Mouse (Mus musculus) stomach, embryonic 16.5 days (tissue): ENCODE results near the gene Col18a1. TPM values are rescaled to one million over a fixed set of nuclear protein-coding genes. Genes with fewer than 3 reads are reported as not detected.

ENCODE experiments used
- ATAC-seq: fragments of 200-750 bp; cut with Nextera tagmentation; 2 replicates; pipeline ENCODE4 v1.8.0; 2017; ENCODE audit warnings: moderate number of reproducible peaks, moderate TSS enrichment; ENCODE audit not compliant: insufficient read depth, low FRiP score
- H3K27ac ChIP-seq: fragments of 300-500 bp; sonication (generic); 2 replicates; pipeline ENCODE4 v1.5.1; 2014; ENCODE audit warnings: low read length
- H3K27me3 ChIP-seq: fragments of 300-500 bp; sonication (generic); 2 replicates; pipeline ENCODE4 v1.6.1; 2014; ENCODE audit warnings: low read length, control low read depth, mixed read lengths; ENCODE audit not compliant: control insufficient read depth, insufficient read depth
- H3K36me3 ChIP-seq: fragments of 300-500 bp; sonication (generic); 2 replicates; pipeline ENCODE4 v1.6.1; 2014; ENCODE audit warnings: low read length; ENCODE audit not compliant: control insufficient read depth, insufficient read depth
- H3K4me1 ChIP-seq: fragments of 300-500 bp; sonication (generic); 2 replicates; pipeline ENCODE4 v1.6.1; 2014; ENCODE audit warnings: low read length, control low read depth, mixed read lengths; ENCODE audit not compliant: control insufficient read depth, insufficient read depth
- H3K4me2 ChIP-seq: fragments of 300-500 bp; sonication (generic); 2 replicates; pipeline ENCODE4 v1.6.1; 2014; ENCODE audit warnings: low read depth, low read length, mixed read lengths
- H3K4me3 ChIP-seq: fragments of 300-500 bp; sonication (generic); replicated peaks from 2 replicates; pipeline ENCODE4 v1.5.1; 2014; ENCODE audit warnings: mild to moderate bottlenecking, low read length
- H3K9ac ChIP-seq: fragments of 300-500 bp; sonication (generic); 2 replicates; pipeline ENCODE4 v1.6.1; 2014; ENCODE audit warnings: low read length
- H3K9me3 ChIP-seq: fragments of 300-500 bp; sonication (generic); replicated peaks from 2 replicates; pipeline ENCODE4 v1.6.1; 2016; ENCODE audit warnings: low read length, control low read depth; ENCODE audit not compliant: control insufficient read depth
- WGBS: fragments of 180-500 bp; shearing (Covaris S2); extraction: QIAGEN DNeasy Blood & Tissue Kit; methylation state at CpG from one replicate; pipeline ENCODE4 v1.1.7; 2014; 5-methylcytosine and 5-hydroxymethylcytosine counted together
- polyA plus RNA-seq: library from polyadenylated mRNA; unstranded; fragments of >200 nt; fragmentation: Nextera tagmentation; extraction: Ambion mirVana; gene quantifications from 2 replicates; pipeline ENCODE4 v1.2.1, GENCODE M21; 2015

The Col18a1 gene
- polyA plus RNA-seq, 1 experiment from 2014 or later, result 82.2 TPM

GRCm38 (mm10) chr10:77206134-77206533, 39.8 kb upstream of the Col18a1 start:
- no peaks in the 10 kb centered on the region for H3K9me3 ChIP-seq
- no peak overlapping the region for H3K9ac ChIP-seq
- no peak overlapping the region for H3K4me2 ChIP-seq
- ATAC-seq, result no peak
- 77% methylated on average over 2 of the region's 2 CpGs for WGBS
- peaks cover 33% of the 10 kb centered on the region for H3K4me1 ChIP-seq
- H3K27me3 ChIP-seq, result no peaks in the 10 kb centered on the region
- peak overlapping the region; percentile 79 for H3K27ac ChIP-seq
- no peaks in the 10 kb centered on the region for H3K36me3 ChIP-seq
- no peak overlapping the region for H3K4me3 ChIP-seq

- H3K27ac ChIP-seq, result peak overlapping the region; percentile 54
- no peak for ATAC-seq
- no peaks in the 10 kb centered on the region for H3K27me3 ChIP-seq
- H3K4me1 ChIP-seq, result peaks cover 22% of the 10 kb centered on the region
- no peak overlapping the region for H3K4me3 ChIP-seq
- no peak overlapping the region for H3K4me2 ChIP-seq
- H3K9ac ChIP-seq, result no peak overlapping the region
- no peaks in the 10 kb centered on the region for H3K9me3 ChIP-seq
- no peaks in the 10 kb centered on the region for H3K36me3 ChIP-seq
- WGBS, result 63% methylated on average over 4 of the region's 4 CpGs
Observed at GRCm38 (mm10) chr10:77203960-77204359, 37.6 kb upstream of the Col18a1 start.

DNA sequence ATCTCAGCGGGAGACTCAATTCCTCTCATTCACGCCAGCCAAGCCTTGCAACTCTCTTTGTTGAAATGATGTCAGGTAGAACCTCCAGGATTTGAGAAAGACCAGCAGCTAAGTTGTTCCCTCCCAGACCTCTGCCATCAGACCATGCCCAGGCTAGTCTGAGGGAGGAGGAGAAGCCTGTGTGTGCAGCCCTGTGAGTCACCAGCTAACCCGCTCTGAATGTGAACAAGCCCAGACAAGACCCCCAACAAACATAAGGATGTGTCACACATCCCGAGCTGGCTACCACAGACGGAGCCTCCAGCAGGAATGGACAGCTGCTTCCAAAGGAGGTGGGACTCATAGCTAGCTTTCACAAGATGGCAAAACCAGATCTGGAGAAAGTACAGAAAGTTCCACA, 35.6 kb upstream of the Col18a1 start:
- Histone ChIP-seq H3K9ac (no peak overlapping the region), H3K4me2 (no peak overlapping the region), H3K4me1 (peaks cover 16% of the 10 kb centered on the region), H3K9me3 (no peaks in the 10 kb centered on the region), H3K27me3 (no peaks in the 10 kb centered on the region), H3K4me3 (no peak overlapping the region), H3K36me3 (no peaks in the 10 kb centered on the region), H3K27ac (peak overlapping the region; percentile 45; the same call in 1 of the 2 replicates)
- no peak for ATAC-seq
- 58% methylated on average over 5 of the region's 5 CpGs for WGBS

- 75% methylated on average over 9 of the region's 9 CpGs for WGBS
- no peaks in the 10 kb centered on the region for H3K27me3 ChIP-seq
- no peak for ATAC-seq
Observed at GRCm38 (mm10) chr10:77200295-77200694, 33.9 kb upstream of the Col18a1 start.

GRCm38 (mm10) chr10:77199229-77199628, 32.9 kb upstream of the Col18a1 start:
- WGBS, result 67% methylated on average over 2 of the region's 2 CpGs
- H3K9me3 ChIP-seq, result no peaks in the 10 kb centered on the region
- H3K4me1 ChIP-seq, result no peaks in the 10 kb centered on the region
- H3K27me3 ChIP-seq, result no peaks in the 10 kb centered on the region
- H3K4me3 ChIP-seq, result no peak overlapping the region
- H3K36me3 ChIP-seq, result no peaks in the 10 kb centered on the region
- no peak overlapping the region for H3K27ac ChIP-seq
- no peak for ATAC-seq
- no peak overlapping the region for H3K4me2 ChIP-seq
- no peak overlapping the region for H3K9ac ChIP-seq

More at GRCm38 (mm10) chr10:77200295-77200694, 33.9 kb upstream of the Col18a1 start:
- Histone ChIP-seq H3K27ac (no peak overlapping the region), H3K4me3 (no peak overlapping the region), H3K9me3 (no peaks in the 10 kb centered on the region), H3K36me3 (no peaks in the 10 kb centered on the region), H3K4me2 (no peak overlapping the region), H3K9ac (no peak overlapping the region), H3K4me1 (peaks cover 8% of the 10 kb centered on the region; the same call in 1 of the 2 replicates)

DNA sequence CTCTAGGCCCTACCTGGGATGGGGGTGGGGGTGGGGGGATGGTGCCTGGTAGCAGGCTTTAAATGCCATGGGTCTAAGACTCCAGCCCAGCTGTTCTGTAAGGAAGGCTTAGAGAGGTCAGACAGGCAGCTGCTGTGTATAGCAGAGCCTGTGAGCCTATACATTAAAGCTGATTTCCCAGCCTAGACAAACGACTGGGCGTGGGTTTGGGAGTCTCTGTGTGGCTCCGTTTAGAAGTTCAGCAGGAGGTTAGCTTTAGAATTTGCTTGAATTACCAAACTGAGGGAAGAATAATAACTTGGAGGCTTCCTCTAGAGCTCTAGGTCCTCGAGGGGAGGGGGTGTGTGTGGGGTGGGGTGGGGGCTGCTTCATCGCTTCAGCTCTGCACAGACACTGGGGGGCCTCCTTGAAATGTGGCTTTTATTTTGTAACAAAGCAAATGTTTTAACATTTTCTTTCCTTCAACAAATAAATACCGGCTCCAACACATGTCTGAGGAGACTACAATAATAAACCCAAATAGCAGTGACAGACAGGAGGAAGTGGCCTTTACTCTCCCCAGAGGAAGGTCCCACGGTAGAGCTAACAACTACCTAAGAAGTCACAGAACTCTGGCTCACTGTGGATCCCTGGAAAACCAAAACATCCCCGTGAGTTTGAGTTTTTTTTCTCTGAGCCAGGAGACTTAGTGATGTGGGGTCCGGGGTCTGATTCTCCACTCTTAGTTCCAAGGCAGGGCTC, 31.3 kb upstream of the Col18a1 start:
- H3K9me3 ChIP-seq, result no peaks in the 10 kb centered on the region
- 13% methylated on average over 9 of the region's 9 CpGs for WGBS
- no peaks in the 10 kb centered on the region for H3K36me3 ChIP-seq
- no peak for ATAC-seq
- H3K27me3 ChIP-seq, result no peaks in the 10 kb centered on the region
- peak overlapping the region; percentile 65 for H3K27ac ChIP-seq
- H3K4me3 ChIP-seq, result no peak overlapping the region
- no peak overlapping the region for H3K9ac ChIP-seq
- no peaks in the 10 kb centered on the region for H3K4me1 ChIP-seq
- no peak overlapping the region for H3K4me2 ChIP-seq

GRCm38 (mm10) chr10:77196676-77197075, 30.3 kb upstream of the Col18a1 start:
- Histone ChIP-seq H3K9me3 (no peaks in the 10 kb centered on the region), H3K27ac (no peak overlapping the region), H3K4me1 (no peaks in the 10 kb centered on the region), H3K27me3 (no peaks in the 10 kb centered on the region), H3K9ac (no peak overlapping the region), H3K4me3 (no peak overlapping the region), H3K4me2 (no peak overlapping the region), H3K36me3 (no peaks in the 10 kb centered on the region)
- no peak for ATAC-seq
- 79% methylated on average over 4 of the region's 4 CpGs for WGBS

DNA sequence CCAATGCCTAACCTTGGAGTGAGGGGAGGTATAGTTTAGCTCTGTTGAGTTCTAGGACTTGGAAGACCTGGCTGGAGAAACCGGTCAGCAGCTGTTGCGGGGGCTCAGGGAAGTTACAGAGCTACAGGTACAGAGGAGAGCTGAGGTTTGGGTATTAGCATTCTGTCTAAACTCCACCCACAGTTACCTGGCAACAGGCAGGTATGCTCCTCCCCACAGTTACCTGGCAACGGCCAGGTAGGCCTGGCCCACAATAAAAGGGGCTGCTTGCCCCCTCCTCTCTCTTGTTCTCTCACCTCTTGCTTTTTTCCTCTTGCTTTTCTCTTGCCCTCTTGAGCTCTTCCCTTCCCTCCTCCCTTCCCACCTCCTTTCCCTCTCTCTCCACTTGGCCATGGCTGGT, 29.8 kb upstream of the Col18a1 start:
- Histone ChIP-seq H3K36me3 (no peaks in the 10 kb centered on the region), H3K9ac (no peak overlapping the region), H3K27me3 (no peaks in the 10 kb centered on the region), H3K27ac (no peak overlapping the region), H3K4me3 (no peak overlapping the region), H3K4me1 (no peaks in the 10 kb centered on the region), H3K4me2 (no peak overlapping the region), H3K9me3 (no peaks in the 10 kb centered on the region)
- WGBS, result 65% methylated on average over 3 of the region's 3 CpGs
- no peak for ATAC-seq

DNA sequence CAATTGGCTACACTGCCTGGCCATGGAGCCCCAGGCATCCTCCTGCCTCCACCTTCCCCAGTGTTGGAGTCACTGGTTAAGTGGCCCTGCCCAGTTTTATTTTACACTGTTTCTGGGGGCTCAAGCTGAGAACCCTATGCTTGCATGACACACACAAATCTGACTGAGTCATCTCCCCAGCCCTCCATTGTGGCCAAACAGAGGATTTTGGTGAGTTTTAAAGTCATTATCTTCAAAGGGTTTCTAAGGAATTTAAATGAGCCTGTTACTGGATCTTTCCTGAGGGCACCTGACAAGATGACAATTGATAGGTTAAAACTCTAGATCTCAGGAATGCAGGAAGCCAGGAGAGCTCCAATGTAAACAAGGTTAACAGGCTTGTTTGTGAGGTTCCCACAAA, 27.1 kb upstream of the Col18a1 start:
- H3K27ac ChIP-seq, result no peak overlapping the region
- H3K9ac ChIP-seq, result no peak overlapping the region
- no peak for ATAC-seq
- H3K4me2 ChIP-seq, result no peak overlapping the region
- no peak overlapping the region for H3K4me3 ChIP-seq
- H3K36me3 ChIP-seq, result no peaks in the 10 kb centered on the region
- no peaks in the 10 kb centered on the region for H3K4me1 ChIP-seq
- H3K9me3 ChIP-seq, result no peaks in the 10 kb centered on the region
- no peaks in the 10 kb centered on the region for H3K27me3 ChIP-seq
